Comparison of ENCODE assay signal across 11 mouse cellular contexts in the genomic region with DNA sequence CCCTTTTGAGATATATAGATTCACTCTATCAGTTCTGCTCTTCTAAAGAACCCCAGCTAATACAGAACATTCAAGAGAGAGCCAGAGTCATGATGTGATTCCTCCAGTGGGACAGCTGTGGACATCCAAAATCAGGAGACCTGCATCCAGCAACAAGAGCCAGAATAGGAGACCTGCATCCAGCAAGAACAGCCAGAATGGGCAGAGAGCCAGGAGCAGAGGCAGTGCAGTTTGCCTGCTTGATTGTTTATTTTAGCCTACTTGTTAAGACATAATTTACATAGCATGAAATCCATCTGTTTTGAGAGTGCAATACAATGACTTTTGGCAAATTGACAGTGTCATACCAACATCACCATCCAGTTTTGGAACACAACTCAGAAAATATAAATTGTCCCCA.
DNase-seq lines count a peak whose midpoint lies in the region; ATAC-seq and TF ChIP-seq lines count a peak whose summit lies in the region.
"Had no signal": no experiment of that assay in that cellular context is flagged by ENCODE, and none has a peak within 500 bp of the region (broad histone marks: within the 10 kb centered on the region; RNA-seq: fewer than 3 reads in every experiment).

No protein-coding gene starts in this region.

- H3K4me3 ChIP-seq in embryonic facial prominence, embryonic 12.5 days, result no peak overlapping the region
- H3K4me3 ChIP-seq in embryonic facial prominence, embryonic 10.5 days, result no peak overlapping the region
- no peak overlapping the region for H3K4me3 ChIP-seq in kidney, embryonic 14.5 days (ENCODE audit: low read length)
- H3K4me3 ChIP-seq in forebrain, embryonic 16.5 days (replicated peaks; ENCODE audit: low read length), result no peak overlapping the region
- no peak overlapping the region for H3K4me3 ChIP-seq in intestine, postnatal 0 days (ENCODE audit: low read depth, low read length)
- H3K4me3 ChIP-seq: heart, embryonic 13.5 days; liver, embryonic 13.5 days; stomach, embryonic 15.5 days had no signal

- no peak for ATAC-seq in embryonic facial prominence, embryonic 12.5 days (ENCODE audit: insufficient number of reproducible peaks, insufficient read depth, low FRiP score, low TSS enrichment)
- ATAC-seq in kidney, embryonic 14.5 days (ENCODE audit: low FRiP score, low TSS enrichment), result no peak
- peak; percentile 63 for ATAC-seq in forebrain, embryonic 16.5 days
- ATAC-seq in activated CD4-positive, CD25-positive, alpha-beta regulatory T cell, adult 4 months, result no peak
- no peak for ATAC-seq in intestine, postnatal 0 days

- no peaks in the 10 kb centered on the region for H3K9me3 ChIP-seq in embryonic facial prominence, embryonic 12.5 days
- H3K9me3 ChIP-seq in embryonic facial prominence, embryonic 10.5 days, result no peaks in the 10 kb centered on the region
- no peaks in the 10 kb centered on the region; the same call in 1 of the 2 replicates for H3K9me3 ChIP-seq in kidney, embryonic 14.5 days (ENCODE audit: control insufficient read depth, low read length)
- no peaks in the 10 kb centered on the region for H3K9me3 ChIP-seq in forebrain, embryonic 16.5 days (ENCODE audit: control insufficient read depth, low read length)
- no peaks in the 10 kb centered on the region for H3K9me3 ChIP-seq in intestine, postnatal 0 days (ENCODE audit: control insufficient read depth)
- H3K9me3 ChIP-seq: heart, embryonic 13.5 days; liver, embryonic 13.5 days; stomach, embryonic 15.5 days had no signal

- TF ChIP-seq CTCF in intestine, postnatal 0 days (IDR thresholded peaks at IDR 0.05; ENCODE audit: low read depth), result no peak

- no peaks in the 10 kb centered on the region for H3K36me3 ChIP-seq in embryonic facial prominence, embryonic 12.5 days
- H3K36me3 ChIP-seq in embryonic facial prominence, embryonic 10.5 days (replicated peaks), result peaks cover 5% of the 10 kb centered on the region
- H3K36me3 ChIP-seq in kidney, embryonic 14.5 days (ENCODE audit: control insufficient read depth, insufficient read depth, low read length), result no peaks in the 10 kb centered on the region
- no peaks in the 10 kb centered on the region for H3K36me3 ChIP-seq in forebrain, embryonic 16.5 days (ENCODE audit: control insufficient read depth, insufficient read depth)
- H3K36me3 ChIP-seq in intestine, postnatal 0 days (ENCODE audit: control insufficient read depth, insufficient read depth), result no peaks in the 10 kb centered on the region
- H3K36me3 ChIP-seq: heart, embryonic 13.5 days; liver, embryonic 13.5 days; stomach, embryonic 15.5 days had no signal

- DNase-seq in embryonic facial prominence, embryonic 10.5 days (ENCODE audit: low spot score), result no peak
- DNase-seq in kidney, postnatal 14 days, result peak; percentile 40
- peak; percentile 56 for DNase-seq in adipocyte (ENCODE audit: low spot score)
- DNase-seq: liver, embryonic 13.5 days had no signal

- H3K4me2 ChIP-seq in embryonic facial prominence, embryonic 12.5 days (replicated peaks), result no peak overlapping the region
- H3K4me2 ChIP-seq in kidney, embryonic 14.5 days (replicated peaks; ENCODE audit: low read depth, low read length), result no peak overlapping the region
- no peak overlapping the region for H3K4me2 ChIP-seq in forebrain, embryonic 16.5 days (ENCODE audit: low read length)
- H3K4me2 ChIP-seq in intestine, postnatal 0 days (replicated peaks; ENCODE audit: low read depth), result no peak overlapping the region
- H3K4me2 ChIP-seq: heart, embryonic 13.5 days; liver, embryonic 13.5 days; stomach, embryonic 15.5 days had no signal

- peaks cover 3% of the 10 kb centered on the region; the same call in 1 of the 2 replicates for H3K4me1 ChIP-seq in embryonic facial prominence, embryonic 12.5 days
- H3K4me1 ChIP-seq in embryonic facial prominence, embryonic 10.5 days, result no peaks in the 10 kb centered on the region
- 0 out of 2 replicates have a peak, but pooled peaks cover 5% of the 10 kb centered on the region for H3K4me1 ChIP-seq in kidney, embryonic 14.5 days (ENCODE audit: control insufficient read depth, insufficient read depth, low read length)
- H3K4me1 ChIP-seq in forebrain, embryonic 16.5 days (replicated peaks; ENCODE audit: control insufficient read depth, insufficient read depth, low read length), result peaks cover 8% of the 10 kb centered on the region
- no peaks in the 10 kb centered on the region for H3K4me1 ChIP-seq in intestine, postnatal 0 days (replicated peaks; ENCODE audit: control insufficient read depth, insufficient read depth, low read length)

- no peaks in the 10 kb centered on the region for H3K27me3 ChIP-seq in embryonic facial prominence, embryonic 12.5 days
- H3K27me3 ChIP-seq in embryonic facial prominence, embryonic 10.5 days (replicated peaks; ENCODE audit: low read depth, poor library complexity, severe bottlenecking), result no peaks in the 10 kb centered on the region
- H3K27me3 ChIP-seq in kidney, embryonic 14.5 days (ENCODE audit: control insufficient read depth, insufficient read depth, low read length), result no peaks in the 10 kb centered on the region
- no peaks in the 10 kb centered on the region for H3K27me3 ChIP-seq in forebrain, embryonic 16.5 days (replicated peaks; ENCODE audit: control insufficient read depth, insufficient read depth, low read length)
- H3K27me3 ChIP-seq in intestine, postnatal 0 days (replicated peaks; ENCODE audit: control insufficient read depth, insufficient read depth, low read length), result no peaks in the 10 kb centered on the region
- H3K27me3 ChIP-seq: heart, embryonic 13.5 days; liver, embryonic 13.5 days; stomach, embryonic 15.5 days had no signal

- H3K9ac ChIP-seq in embryonic facial prominence, embryonic 12.5 days, result no peak overlapping the region
- H3K9ac ChIP-seq in kidney, embryonic 14.5 days (ENCODE audit: low read depth, low read length), result no peak overlapping the region
- H3K9ac ChIP-seq in forebrain, embryonic 16.5 days (replicated peaks; ENCODE audit: low read depth, low read length), result no peak overlapping the region
- H3K9ac ChIP-seq in intestine, postnatal 0 days (ENCODE audit: low read depth, low read length), result no peak overlapping the region
- H3K9ac ChIP-seq: heart, embryonic 13.5 days; liver, embryonic 13.5 days; stomach, embryonic 15.5 days had no signal

- 0 out of 2 replicates have a peak overlapping the region, but pooled peaks have one; percentile 11 for H3K27ac ChIP-seq in embryonic facial prominence, embryonic 12.5 days
- H3K27ac ChIP-seq in embryonic facial prominence, embryonic 10.5 days (replicated peaks), result no peak overlapping the region
- no peak overlapping the region for H3K27ac ChIP-seq in kidney, embryonic 14.5 days (ENCODE audit: low read depth, low read length)
- no peak overlapping the region; the same call in 1 of the 2 replicates for H3K27ac ChIP-seq in forebrain, embryonic 16.5 days (ENCODE audit: low read length)
- no peak overlapping the region for H3K27ac ChIP-seq in intestine, postnatal 0 days (ENCODE audit: low read depth, low read length)
- H3K27ac ChIP-seq: heart, embryonic 13.5 days; liver, embryonic 13.5 days; stomach, embryonic 15.5 days had no signal
